ENCODE assay signal across 9 mouse cellular contexts in genomic region chr8:116484087-116484486, GRCm38 (mm10). TPM values are rescaled to one million over a fixed set of nuclear protein-coding genes. Genes with fewer than 3 reads are reported as not detected.
DNase-seq lines count a peak whose midpoint lies in the region; ATAC-seq and TF ChIP-seq lines count a peak whose summit lies in the region.
"Had no signal": no experiment of that assay in that cellular context is flagged by ENCODE, and none has a peak within 500 bp of the region (broad histone marks: within the 10 kb centered on the region; RNA-seq: fewer than 3 reads in every experiment).

No protein-coding gene starts in this region.

- TF ChIP-seq CTCF in lung, embryonic 14.5 days (IDR thresholded peaks at IDR 0.05; ENCODE audit: low read depth): peak; percentile 79

- H3K27me3 ChIP-seq in lung, embryonic 14.5 days (ENCODE audit: insufficient read depth, low read length): no peaks in the 10 kb centered on the region
- peaks cover 10% of the 10 kb centered on the region for H3K27me3 ChIP-seq in forebrain, embryonic 11.5 days (ENCODE audit: control insufficient read depth, insufficient read depth, low read length)
- peaks cover 67% of the 10 kb centered on the region for H3K27me3 ChIP-seq in midbrain, embryonic 13.5 days

- H3K27ac ChIP-seq in lung, embryonic 14.5 days (ENCODE audit: low read depth): no peak overlapping the region
- H3K27ac ChIP-seq in forebrain, embryonic 11.5 days (ENCODE audit: low read depth, low read length): no peak overlapping the region
- no peak overlapping the region for H3K27ac ChIP-seq in midbrain, embryonic 13.5 days

- H3K9ac ChIP-seq in lung, embryonic 14.5 days: no peak overlapping the region
- no peak overlapping the region for H3K9ac ChIP-seq in forebrain, embryonic 11.5 days (ENCODE audit: low read length)
- no peak overlapping the region for H3K9ac ChIP-seq in midbrain, embryonic 13.5 days (replicated peaks)

- WGBS in lung, embryonic 14.5 days: 2% methylated on average over 2 of the region's 2 CpGs
- WGBS in forebrain, embryonic 11.5 days: 24% methylated on average over 2 of the region's 2 CpGs
- 16% methylated on average over 2 of the region's 2 CpGs for WGBS in midbrain, embryonic 13.5 days

- no peak for ATAC-seq in lung, embryonic 14.5 days (ENCODE audit: insufficient read depth)
- no peak for ATAC-seq in forebrain, embryonic 11.5 days (replicated peaks; ENCODE audit: low FRiP score)
- ATAC-seq in midbrain, embryonic 13.5 days: no peak

- DNase-seq in adrenal gland, postnatal 10 days: peak; percentile 17
- no peak for DNase-seq in adrenal gland, postnatal 4 days (ENCODE audit: low spot score in 2 of 2)
- DNase-seq in lung, embryonic 14.5 days: peak; percentile 91
- no peak for DNase-seq in lung, adult 18-20 months
- no peak for DNase-seq in forebrain, embryonic 11.5 days (ENCODE audit: low spot score)
- no peak for DNase-seq in adrenal gland, adult 2 months
- DNase-seq in spleen, adult 12 weeks (ENCODE audit: low spot score): no peak

- no peak overlapping the region for H3K4me2 ChIP-seq in lung, embryonic 14.5 days
- peak overlapping the region; percentile 32; the same call in 1 of the 2 replicates for H3K4me2 ChIP-seq in forebrain, embryonic 11.5 days (ENCODE audit: low read depth, low read length, severe bottlenecking)
- H3K4me2 ChIP-seq in midbrain, embryonic 13.5 days (replicated peaks): peak overlapping the region; percentile 32; the same call in 1 of the 2 replicates

- H3K4me3 ChIP-seq in lung, embryonic 14.5 days (ENCODE audit: low read depth, low read length): no peak overlapping the region
- no peak overlapping the region for H3K4me3 ChIP-seq in forebrain, embryonic 11.5 days (ENCODE audit: low read depth, low read length)
- H3K4me3 ChIP-seq in midbrain, embryonic 13.5 days (replicated peaks): no peak overlapping the region

- no peaks in the 10 kb centered on the region for H3K36me3 ChIP-seq in lung, embryonic 14.5 days (ENCODE audit: insufficient read depth)
- no peaks in the 10 kb centered on the region for H3K36me3 ChIP-seq in forebrain, embryonic 11.5 days (ENCODE audit: control insufficient read depth, insufficient read depth, low read length)
- no peaks in the 10 kb centered on the region for H3K36me3 ChIP-seq in midbrain, embryonic 13.5 days

- no peaks in the 10 kb centered on the region for H3K4me1 ChIP-seq in lung, embryonic 14.5 days (ENCODE audit: insufficient read depth)
- 0 out of 2 replicates have a peak, but pooled peaks cover 2% of the 10 kb centered on the region for H3K4me1 ChIP-seq in forebrain, embryonic 11.5 days (replicated peaks; ENCODE audit: control insufficient read depth, insufficient read depth, low read length)
- H3K4me1 ChIP-seq in midbrain, embryonic 13.5 days (replicated peaks): peaks cover 4% of the 10 kb centered on the region

- no peaks in the 10 kb centered on the region for H3K9me3 ChIP-seq in lung, embryonic 14.5 days (ENCODE audit: low read depth, low read length)
- no peaks in the 10 kb centered on the region for H3K9me3 ChIP-seq in forebrain, embryonic 11.5 days (ENCODE audit: control insufficient read depth, low read length)
- no peaks in the 10 kb centered on the region for H3K9me3 ChIP-seq in midbrain, embryonic 13.5 days

RNA-seq across cellular contexts. Expression of gene Dynlrb2, which starts 20.7 kb away (rescaled TPM):
- total RNA-seq in adrenal gland, postnatal 10 days (2021): under 1 TPM in 1 of 2 experiments, not detected in 1; 0.64 TPM
- 1 to 10 TPM in 1 of 2 experiments, under 1 TPM in 1; 0.90 to 1.1 TPM for total RNA-seq in adrenal gland, postnatal 4 days (2021)
- 1.3 and 2.2 TPM in 2 replicates for polyA plus RNA-seq in lung, embryonic 14.5 days (2014; fragmentation: Nextera tagmentation; extraction: Ambion mirVana)
- polyA plus RNA-seq in forebrain, embryonic 11.5 days (2014; fragmentation: Nextera tagmentation; extraction: Ambion mirVana): 2.5 and 3.0 TPM in 2 replicates
- polyA plus RNA-seq in midbrain, embryonic 13.5 days (2015; fragmentation: Nextera tagmentation; extraction: Ambion mirVana): 2.6 and 7.8 TPM in 2 replicates
- total RNA-seq in adrenal gland, adult 2 months (2021): not detected
- polyA plus RNA-seq in adrenal gland, adult 2 months (2012; rRNA removed): not detected in 2 replicates
- polyA plus RNA-seq: liver, embryonic 16.5 days had no signal

Comparison
In these comparisons a context has a peak if more than half of its experiments do, and no peak if none do; other contexts are left out.
1. DNase-seq: peak in adrenal gland, postnatal 10 days (single experiment) and lung, embryonic 14.5 days (single experiment); none in adrenal gland, postnatal 4 days (0 of 2), lung, adult 18-20 months (0 of 2), forebrain, embryonic 11.5 days (single experiment), adrenal gland, adult 2 months (single experiment) and spleen, adult 12 weeks (single experiment).